Mouse (Mus musculus) duodenum, adult 2 months (tissue): Measurements from ENCODE around the gene Foxred1. TPM values are rescaled to one million over a fixed set of nuclear protein-coding genes. Genes with fewer than 3 reads are reported as not detected.

Experiments used
- polyA plus RNA-seq: library from polyadenylated mRNA; depleted of rRNA; stranded (reverse); fragments of >200 nt; gene quantifications from 2 replicates; pipeline ENCODE4 v1.2.3, GENCODE M21; 2012; ENCODE audit warnings: low replicate concordance; rRNA removed

The Foxred1 gene
- polyA plus RNA-seq, result 9.6 and 10.1 TPM in 2 replicates

DNA sequence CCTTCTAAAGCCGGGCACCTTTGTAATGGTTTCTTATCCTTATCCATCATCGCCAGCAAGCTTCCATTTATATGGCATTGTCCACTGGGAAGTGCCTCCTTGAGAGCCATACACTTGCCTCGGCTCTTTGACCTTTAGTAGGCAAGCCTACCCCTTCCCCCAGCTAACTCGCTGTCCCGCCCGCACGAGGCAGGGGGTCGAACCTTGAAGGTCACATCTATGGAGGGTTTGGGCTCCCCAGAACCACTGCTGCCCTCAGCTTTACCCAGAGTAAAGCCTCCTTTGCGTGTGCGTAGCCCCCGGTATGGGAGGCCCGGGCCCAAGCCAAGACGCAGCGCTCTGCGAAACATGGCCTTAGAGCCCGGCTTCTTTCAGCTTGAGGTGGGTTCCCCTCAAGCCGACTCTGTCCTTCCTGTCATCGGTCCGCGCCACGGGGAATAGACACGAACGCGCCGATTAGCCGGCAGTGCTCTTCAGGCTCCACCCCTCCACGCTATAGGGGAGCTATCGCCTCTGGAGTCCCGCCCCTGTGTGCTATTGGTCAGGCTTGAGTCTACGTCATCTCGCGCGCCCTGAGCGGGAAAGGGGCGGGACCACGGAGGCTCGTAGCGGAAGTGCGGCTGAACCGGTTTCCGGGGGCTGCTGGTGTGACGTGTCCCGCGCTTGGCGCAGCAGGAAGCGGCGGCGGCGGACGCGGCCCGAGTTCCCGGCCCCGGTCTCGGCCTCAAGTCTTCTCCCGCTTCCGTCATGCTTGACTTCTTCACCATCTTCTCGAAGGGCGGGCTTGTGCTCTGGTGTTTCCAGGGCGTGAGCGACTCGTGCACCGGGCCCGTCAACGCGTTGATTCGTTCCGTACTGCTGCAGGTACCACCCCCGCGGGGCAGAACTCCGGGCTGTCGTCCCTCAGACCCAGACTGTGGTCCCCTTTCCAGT is at the start of gene Foxred1:
TSS of gene Foxred1 (minus strand) at position 514 of the 933 bp plus-strand sequence.

DNA sequence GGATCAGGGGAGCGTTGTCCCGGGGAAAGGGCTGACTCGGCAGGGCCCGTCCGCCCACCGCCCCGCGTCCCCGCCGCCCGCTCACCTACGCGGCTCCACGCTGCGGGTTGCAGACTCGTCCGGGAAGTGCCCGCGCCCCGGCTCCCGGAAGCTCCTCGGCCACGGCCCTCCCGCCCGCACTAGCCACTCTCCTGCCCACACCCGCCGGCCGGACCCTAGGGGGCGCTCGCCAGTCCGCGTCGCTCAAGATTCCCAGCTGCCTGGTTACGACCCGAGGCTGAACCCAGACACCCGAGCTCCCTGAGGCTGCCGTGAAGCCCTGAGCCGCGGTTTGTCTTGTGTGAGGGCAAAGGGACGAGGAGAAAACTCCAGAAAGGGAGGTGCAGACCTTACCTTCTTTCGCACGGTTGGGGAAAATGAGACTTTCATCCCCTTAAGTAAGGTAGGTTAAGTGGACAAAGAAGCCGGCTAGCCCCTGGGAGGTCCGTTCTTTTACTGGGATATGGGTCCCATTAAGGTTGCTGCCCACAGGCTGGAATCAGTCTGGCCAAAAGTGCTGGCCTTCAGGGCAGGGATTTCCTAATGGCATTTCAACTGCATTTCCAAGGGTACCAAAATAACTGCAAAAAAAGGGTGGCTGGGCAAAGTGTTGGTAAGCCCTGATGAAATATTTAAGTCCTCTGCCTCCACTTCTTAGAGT is 10.9 kb downstream of the Foxred1 start, which contains the start of the genes Srpr and Tirap:
TSS of gene Srpr (plus strand) at position 404 of the 700 bp plus-strand sequence.
TSS of gene Tirap (minus strand) at position 520 of the 700 bp plus-strand sequence.

DNA sequence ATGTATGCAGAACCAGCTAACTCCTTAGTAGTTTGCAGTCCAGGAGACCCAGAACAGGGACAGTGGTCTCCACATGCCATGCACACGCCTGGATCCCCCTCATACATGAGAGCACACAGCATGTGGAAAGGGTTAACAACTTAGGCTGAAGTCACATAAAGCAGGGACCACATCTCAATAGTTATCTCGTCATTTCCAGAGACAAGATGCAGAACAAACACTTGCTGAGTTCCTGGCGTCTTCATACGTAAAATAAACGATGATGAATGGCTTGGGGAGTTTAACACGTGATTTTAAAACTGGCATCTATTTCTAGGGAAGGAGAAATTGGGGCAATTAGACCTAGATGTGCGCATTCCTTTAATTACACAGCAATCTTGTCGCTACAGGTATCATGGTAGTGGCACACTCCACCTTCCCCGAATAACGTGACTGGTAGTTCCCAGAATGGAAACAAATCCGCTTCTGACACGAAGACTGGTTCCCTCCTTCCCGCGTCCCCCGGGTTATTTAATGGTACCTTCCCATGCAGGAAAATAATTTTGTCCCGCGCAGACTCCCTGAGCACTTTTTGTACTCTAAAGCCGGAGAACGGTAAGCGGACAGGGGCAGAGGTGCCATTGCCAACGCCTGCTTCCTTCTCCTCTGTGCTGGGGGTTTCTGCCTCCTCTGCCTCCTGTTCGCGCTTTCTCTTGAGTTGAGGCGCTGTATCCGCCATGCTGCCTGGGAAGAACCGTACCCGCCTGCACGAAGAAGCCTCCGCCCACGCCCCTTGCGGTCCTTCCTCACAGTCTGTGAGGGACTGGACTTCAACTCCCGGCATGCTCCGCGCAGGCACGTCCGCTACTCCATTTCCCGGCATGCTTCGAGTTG is 35.4 kb downstream of the Foxred1 start, which contains the start of gene Dcps:
TSS of gene Dcps (minus strand) at position 811 of the 873 bp plus-strand sequence.

Other genes with a start within 250 kb of the Foxred1 start
- gene St3gal4, start 91.8 kb downstream of the Foxred1 start, polyA plus RNA-seq, result 54.5 and 102 TPM in 2 replicates
- gene Dcps, start 35.0 kb downstream of the Foxred1 start, polyA plus RNA-seq, result 14.7 and 16.7 TPM in 2 replicates
- gene Srpr, start 10.9 kb downstream of the Foxred1 start, polyA plus RNA-seq, result 19.8 and 29.3 TPM in 2 replicates
- 5.6 and 12.7 TPM in 2 replicates for gene Tirap, start 10.8 kb downstream of the Foxred1 start, polyA plus RNA-seq
- gene Fam118b, start 56.8 kb upstream of the Foxred1 start, polyA plus RNA-seq, result 8.3 and 14.8 TPM in 2 replicates
- gene Rpusd4, start 56.8 kb upstream of the Foxred1 start, polyA plus RNA-seq, result 5.8 and 6.5 TPM in 2 replicates
- 1.2 TPM in 2 replicates for gene Cdon, start 210.1 kb upstream of the Foxred1 start, polyA plus RNA-seq